Mouse (Mus musculus): ENCODE results near the gene Tollip. TPM values are rescaled to one million over a fixed set of nuclear protein-coding genes. Genes with fewer than 3 reads are reported as not detected.

Gene Tollip
- total RNA-seq, 1 experiment = 28.3 TPM

DNA sequence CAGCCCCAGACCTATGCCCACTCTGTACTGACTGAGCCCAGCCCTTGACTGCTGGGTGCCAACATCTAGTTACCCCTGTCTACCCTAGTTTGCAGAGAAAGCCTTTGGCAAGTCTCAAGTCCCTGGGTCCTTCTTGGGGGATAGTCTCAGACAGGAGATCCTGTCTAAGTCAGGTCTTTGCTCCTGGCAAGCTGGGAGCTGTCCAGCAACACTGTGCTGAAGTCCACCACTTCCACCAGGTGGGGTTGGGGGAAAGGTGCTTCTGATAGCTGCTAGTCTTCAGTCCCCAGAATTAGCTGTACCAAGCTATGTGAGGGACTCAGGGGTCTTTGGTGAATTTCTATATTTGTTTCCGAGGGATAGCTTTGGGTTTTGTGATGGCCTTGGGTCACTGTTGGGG, 40.8 kb upstream of the Tollip start:
- Histone ChIP-seq H3K9me3 (ENCODE audit: control insufficient read depth, insufficient read depth, low read depth, low read length) (no peaks in the 10 kb centered on the region), H3K36me3 (ENCODE audit: control insufficient read depth, insufficient read depth, low read length, poor library complexity, severe bottlenecking) (no peaks in the 10 kb centered on the region), H3K27ac (ENCODE audit: insufficient read depth, low read depth, low read length, poor library complexity, severe bottlenecking) (no peak overlapping the region), H3K4me3 (ENCODE audit: insufficient read depth in 1 of 2, low read depth in 1 of 2, low read length in 2 of 2, poor library complexity in 1 of 2, severe bottlenecking in 1 of 2) (no peak overlapping the region), H3K9ac (ENCODE audit: insufficient read depth, low read depth, low read length, poor library complexity, severe bottlenecking) (no peak overlapping the region), H3K4me1 (ENCODE audit: control insufficient read depth in 2 of 2, insufficient read depth in 2 of 2, low read length in 2 of 2, poor library complexity in 1 of 2) (no peaks in the 10 kb centered on the region)
- no peak for DNase-seq (ENCODE audit: low read depth, low spot score)
- in situ Hi-C loops (cut with MboI; ENCODE audit: low sequenced_read_pairs in 2 of 2, unreplicated experiment in 2 of 2) = no loop called here
- TF ChIP-seq MAFK (IDR thresholded peaks at IDR 0.05; ENCODE audit: insufficient read depth, low read depth, low read length) (no peak), ZC3H11A (IDR thresholded peaks at IDR 0.05; ENCODE audit: borderline replicate concordance, low read depth, low read length) (no peak), CHD2 (IDR thresholded peaks at IDR 0.05; ENCODE audit: low read depth, low read length) (no peak), HCFC1 (IDR thresholded peaks at IDR 0.05; ENCODE audit: borderline replicate concordance, insufficient read depth, low read length) (no peak), ZNF384 (IDR thresholded peaks at IDR 0.05; ENCODE audit: low read depth, low read length) (no peak)

DNA sequence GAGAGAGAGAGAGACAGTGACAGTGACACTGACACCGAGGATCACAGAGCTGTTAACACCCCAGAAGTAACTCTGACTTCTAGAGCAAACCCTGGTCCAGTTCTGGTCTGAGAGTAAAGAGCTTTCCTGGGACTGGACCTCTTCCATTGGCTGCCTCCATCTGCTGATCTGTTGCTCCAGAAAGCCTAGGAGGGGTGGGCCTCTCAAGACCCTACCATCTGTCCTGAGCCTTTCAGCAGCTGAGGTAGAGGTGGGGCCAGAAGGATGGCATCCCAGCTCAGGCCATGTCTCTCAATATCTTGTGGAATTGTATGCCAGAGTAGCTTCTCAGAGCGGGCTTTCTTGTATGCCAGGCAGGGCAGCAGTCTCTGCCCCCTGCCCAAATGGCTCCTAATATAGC, 39.9 kb upstream of the Tollip start:
- no peak overlapping the region for H3K4me3 ChIP-seq (ENCODE audit: insufficient read depth in 1 of 2, low read depth in 1 of 2, low read length in 2 of 2, poor library complexity in 1 of 2, severe bottlenecking in 1 of 2)
- no peak overlapping the region for H3K27ac ChIP-seq (ENCODE audit: insufficient read depth, low read depth, low read length, poor library complexity, severe bottlenecking)
- no peaks in the 10 kb centered on the region for H3K9me3 ChIP-seq (ENCODE audit: control insufficient read depth, insufficient read depth, low read depth, low read length)
- no peak for DNase-seq (ENCODE audit: low read depth, low spot score)
- no peak for TF ChIP-seq HCFC1 (IDR thresholded peaks at IDR 0.05; ENCODE audit: borderline replicate concordance, insufficient read depth, low read length)
- TF ChIP-seq CHD2 (IDR thresholded peaks at IDR 0.05; ENCODE audit: low read depth, low read length) = no peak
- TF ChIP-seq MAFK (IDR thresholded peaks at IDR 0.05; ENCODE audit: insufficient read depth, low read depth, low read length) = no peak
- no peak for TF ChIP-seq ZC3H11A (IDR thresholded peaks at IDR 0.05; ENCODE audit: borderline replicate concordance, low read depth, low read length)
- no peak for TF ChIP-seq ZNF384 (IDR thresholded peaks at IDR 0.05; ENCODE audit: low read depth, low read length)
- H3K36me3 ChIP-seq (ENCODE audit: control insufficient read depth, insufficient read depth, low read length, poor library complexity, severe bottlenecking) = no peaks in the 10 kb centered on the region
- H3K4me1 ChIP-seq (ENCODE audit: control insufficient read depth in 2 of 2, insufficient read depth in 2 of 2, low read length in 2 of 2, poor library complexity in 1 of 2) = no peaks in the 10 kb centered on the region
- no peak overlapping the region for H3K9ac ChIP-seq (ENCODE audit: insufficient read depth, low read depth, low read length, poor library complexity, severe bottlenecking)
- in situ Hi-C loops (cut with MboI; ENCODE audit: low sequenced_read_pairs in 2 of 2, unreplicated experiment in 2 of 2) = no loop called here

DNA sequence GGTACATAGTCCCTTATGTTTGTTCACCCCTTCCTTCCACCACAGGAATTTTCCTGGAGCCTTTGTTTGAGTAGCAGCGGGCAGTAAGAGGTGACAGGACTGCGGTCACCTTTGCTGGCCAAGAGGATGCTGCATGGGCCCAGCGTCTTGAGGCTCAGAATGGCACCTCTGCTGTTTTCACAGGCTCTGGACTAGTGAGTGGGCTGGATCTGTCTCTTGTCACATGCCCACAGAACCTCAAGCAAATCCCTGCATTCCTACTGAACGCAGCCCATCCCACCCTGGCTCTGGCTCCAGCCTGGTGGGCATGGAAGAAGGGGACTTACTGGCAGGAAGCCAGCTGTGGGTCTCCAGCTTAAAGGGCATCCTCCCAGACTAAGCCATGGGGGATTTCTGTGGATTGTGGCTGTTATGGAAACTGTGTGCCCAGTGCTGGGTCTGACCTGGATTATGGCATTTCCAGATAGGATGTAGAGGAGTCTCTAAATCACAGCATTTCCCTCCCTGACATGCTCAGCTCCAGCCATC, 39.3 kb upstream of the Tollip start:
- DNase-seq (ENCODE audit: low read depth, low spot score) = no peak
- H3K36me3 ChIP-seq (ENCODE audit: control insufficient read depth, insufficient read depth, low read length, poor library complexity, severe bottlenecking) = no peaks in the 10 kb centered on the region
- no peak overlapping the region for H3K9ac ChIP-seq (ENCODE audit: insufficient read depth, low read depth, low read length, poor library complexity, severe bottlenecking)
- H3K9me3 ChIP-seq (ENCODE audit: control insufficient read depth, insufficient read depth, low read depth, low read length) = no peaks in the 10 kb centered on the region
- H3K4me1 ChIP-seq (ENCODE audit: control insufficient read depth in 2 of 2, insufficient read depth in 2 of 2, low read length in 2 of 2, poor library complexity in 1 of 2) = no peaks in the 10 kb centered on the region
- H3K27ac ChIP-seq (ENCODE audit: insufficient read depth, low read depth, low read length, poor library complexity, severe bottlenecking) = no peak overlapping the region
- H3K4me3 ChIP-seq (ENCODE audit: insufficient read depth in 1 of 2, low read depth in 1 of 2, low read length in 2 of 2, poor library complexity in 1 of 2, severe bottlenecking in 1 of 2) = no peak overlapping the region
- in situ Hi-C loops (cut with MboI; ENCODE audit: low sequenced_read_pairs in 2 of 2, unreplicated experiment in 2 of 2) = no loop called here
- TF ChIP-seq MAFK (IDR thresholded peaks at IDR 0.05; ENCODE audit: insufficient read depth, low read depth, low read length) = no peak
- TF ChIP-seq ZC3H11A (IDR thresholded peaks at IDR 0.05; ENCODE audit: borderline replicate concordance, low read depth, low read length) = no peak
- TF ChIP-seq ZNF384 (IDR thresholded peaks at IDR 0.05; ENCODE audit: low read depth, low read length) = no peak

DNA sequence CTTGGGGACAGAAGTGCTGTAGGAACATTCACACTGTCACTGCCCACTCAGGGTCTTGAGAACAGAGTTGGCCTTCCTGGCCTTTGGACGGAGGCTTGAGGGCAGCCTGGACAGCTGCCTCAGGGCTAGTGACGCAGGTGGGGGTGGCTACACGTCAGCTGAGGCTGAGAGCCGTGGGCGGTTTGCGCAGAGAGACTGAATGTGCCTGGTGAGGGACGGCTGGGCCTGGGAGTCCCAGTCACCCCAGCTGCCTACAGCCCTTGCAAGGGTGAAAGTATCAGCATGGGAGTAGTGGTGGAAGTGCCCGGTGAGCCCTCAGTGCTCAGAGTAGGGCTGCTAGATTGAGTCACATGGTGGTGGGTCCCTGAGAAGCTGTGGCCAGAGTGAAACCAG, 37.9 kb upstream of the Tollip start:
- DNase-seq (ENCODE audit: low read depth, low spot score) = no peak
- no peak overlapping the region for H3K9ac ChIP-seq (ENCODE audit: insufficient read depth, low read depth, low read length, poor library complexity, severe bottlenecking)
- in situ Hi-C loops (cut with MboI; ENCODE audit: low sequenced_read_pairs in 2 of 2, unreplicated experiment in 2 of 2) = no loop called here
- no peak overlapping the region for H3K27ac ChIP-seq (ENCODE audit: insufficient read depth, low read depth, low read length, poor library complexity, severe bottlenecking)
- no peaks in the 10 kb centered on the region for H3K9me3 ChIP-seq (ENCODE audit: control insufficient read depth, insufficient read depth, low read depth, low read length)
- no peak overlapping the region for H3K4me3 ChIP-seq (ENCODE audit: insufficient read depth in 1 of 2, low read depth in 1 of 2, low read length in 2 of 2, poor library complexity in 1 of 2, severe bottlenecking in 1 of 2)
- TF ChIP-seq ZNF384 (IDR thresholded peaks at IDR 0.05; ENCODE audit: low read depth, low read length) (no peak), CHD2 (IDR thresholded peaks at IDR 0.05; ENCODE audit: low read depth, low read length) (no peak), HCFC1 (IDR thresholded peaks at IDR 0.05; ENCODE audit: borderline replicate concordance, insufficient read depth, low read length) (no peak), ZC3H11A (IDR thresholded peaks at IDR 0.05; ENCODE audit: borderline replicate concordance, low read depth, low read length) (no peak), MAFK (IDR thresholded peaks at IDR 0.05; ENCODE audit: insufficient read depth, low read depth, low read length) (no peak)
- H3K4me1 ChIP-seq (ENCODE audit: control insufficient read depth in 2 of 2, insufficient read depth in 2 of 2, low read length in 2 of 2, poor library complexity in 1 of 2) = no peaks in the 10 kb centered on the region
- no peaks in the 10 kb centered on the region for H3K36me3 ChIP-seq (ENCODE audit: control insufficient read depth, insufficient read depth, low read length, poor library complexity, severe bottlenecking)

Measured in ES-E14 (cell line).